14 mouse cellular contexts compared by ENCODE assay signal in genomic region chr7:113768174-113768935, GRCm38 (mm10). TPM values are rescaled to one million over a fixed set of nuclear protein-coding genes. Genes with fewer than 3 reads are reported as not detected.
A peak's percentile ranks its signal among the peaks of the same experiment; 100 is the strongest.
DNase-seq lines count a peak whose midpoint lies in the region; ATAC-seq and TF ChIP-seq lines count a peak whose summit lies in the region.
"Had no signal": no experiment of that assay in that cellular context is flagged by ENCODE, and none has a peak within 500 bp of the region (broad histone marks: within the 10 kb centered on the region; RNA-seq: fewer than 3 reads in every experiment).

No protein-coding gene starts in this region.

- no peak overlapping the region for H3K9ac ChIP-seq in forebrain, embryonic 15.5 days (replicated peaks)
- no peak overlapping the region for H3K9ac ChIP-seq in midbrain, embryonic 13.5 days (replicated peaks)
- no peak overlapping the region for H3K9ac ChIP-seq in liver, postnatal 0 days (replicated peaks)
- H3K9ac ChIP-seq: kidney, embryonic 15.5 days had no signal

- no peak overlapping the region for H3K27ac ChIP-seq in forebrain, embryonic 15.5 days (replicated peaks)
- no peak overlapping the region for H3K27ac ChIP-seq in midbrain, embryonic 13.5 days
- H3K27ac ChIP-seq in liver, postnatal 0 days (ENCODE audit: low read depth) = no peak overlapping the region
- H3K27ac ChIP-seq: kidney, embryonic 15.5 days; macrophage had no signal

- H3K4me2 ChIP-seq in forebrain, embryonic 15.5 days (replicated peaks) = peak overlapping the region; percentile 98; the same call in 1 of the 2 replicates
- H3K4me2 ChIP-seq in midbrain, embryonic 13.5 days (replicated peaks) = peak overlapping the region; percentile 100
- no peak overlapping the region for H3K4me2 ChIP-seq in liver, postnatal 0 days (ENCODE audit: low read depth, low read length)

- no peak overlapping the region for H3K4me3 ChIP-seq in forebrain, embryonic 15.5 days
- H3K4me3 ChIP-seq in midbrain, embryonic 13.5 days (replicated peaks) = peak overlapping the region; percentile 60
- no peak overlapping the region for H3K4me3 ChIP-seq in liver, postnatal 0 days (ENCODE audit: low read depth, low read length)
- H3K4me3 ChIP-seq: kidney, embryonic 15.5 days had no signal

- 54% methylated on average over 6 of the region's 6 CpGs for WGBS in forebrain, embryonic 15.5 days
- WGBS in midbrain, embryonic 13.5 days = 47% methylated on average over 6 of the region's 6 CpGs
- WGBS in liver, postnatal 0 days (ENCODE audit: insufficient replicate concordance) = 65% methylated on average over 6 of the region's 6 CpGs

- peaks cover 3% of the 10 kb centered on the region; the same call in 1 of the 2 replicates for H3K9me3 ChIP-seq in forebrain, embryonic 15.5 days
- 0 out of 2 replicates have a peak, but pooled peaks cover 4% of the 10 kb centered on the region for H3K9me3 ChIP-seq in midbrain, embryonic 13.5 days
- no peaks in the 10 kb centered on the region for H3K9me3 ChIP-seq in liver, postnatal 0 days (ENCODE audit: low read length)
- H3K9me3 ChIP-seq: kidney, embryonic 15.5 days had no signal

- no peak for TF ChIP-seq CTCF in liver, postnatal 0 days (IDR thresholded peaks at IDR 0.05; ENCODE audit: low read depth)

- H3K36me3 ChIP-seq in forebrain, embryonic 15.5 days = no peaks in the 10 kb centered on the region
- H3K36me3 ChIP-seq in midbrain, embryonic 13.5 days = no peaks in the 10 kb centered on the region
- no peaks in the 10 kb centered on the region for H3K36me3 ChIP-seq in liver, postnatal 0 days (replicated peaks; ENCODE audit: insufficient read depth, low read length)
- H3K36me3 ChIP-seq: kidney, embryonic 15.5 days had no signal

- peak; percentile 21 for DNase-seq in embryo, embryonic 10.5 days (ENCODE audit: low spot score)
- DNase-seq in embryo, embryonic 11 days = no peak
- peak; percentile 22 for DNase-seq in kidney, postnatal 14 days
- no peak for DNase-seq in kidney, adult 8-10 months
- DNase-seq in liver, postnatal 0 days = no peak
- no peak for DNase-seq in adrenal gland, postnatal 4 days (ENCODE audit: low spot score in 2 of 2)
- DNase-seq: adrenal gland, adult 8-10 months; cerebellum, adult 9-10 months; left cerebral cortex, postnatal 4 days had no signal

- no peak for TF ChIP-seq EP300 in liver, postnatal 0 days (IDR thresholded peaks at IDR 0.05; ENCODE audit: low read depth)

- H3K27me3 ChIP-seq in forebrain, embryonic 15.5 days = peaks cover 32% of the 10 kb centered on the region
- H3K27me3 ChIP-seq in midbrain, embryonic 13.5 days = peaks cover 48% of the 10 kb centered on the region
- peaks cover 44% of the 10 kb centered on the region for H3K27me3 ChIP-seq in liver, postnatal 0 days (ENCODE audit: insufficient read depth, low read length)

- peaks cover 38% of the 10 kb centered on the region for H3K4me1 ChIP-seq in forebrain, embryonic 15.5 days
- peaks cover 42% of the 10 kb centered on the region for H3K4me1 ChIP-seq in midbrain, embryonic 13.5 days (replicated peaks)
- no peaks in the 10 kb centered on the region; the same call in 1 of the 2 replicates for H3K4me1 ChIP-seq in liver, postnatal 0 days (ENCODE audit: insufficient read depth)

- ATAC-seq in forebrain, embryonic 15.5 days (replicated peaks) = no peak
- no peak for ATAC-seq in midbrain, embryonic 13.5 days
- ATAC-seq in liver, postnatal 0 days = no peak

RNA-seq across cellular contexts. Expression of gene Spon1, which starts 2.6 kb away (rescaled TPM):
- 10.7 and 16.3 TPM in 2 replicates for polyA plus RNA-seq in forebrain, embryonic 15.5 days (2015; fragmentation: Nextera tagmentation; extraction: Ambion mirVana)
- 33.5 and 62.4 TPM in 2 replicates for polyA plus RNA-seq in midbrain, embryonic 13.5 days (2015; fragmentation: Nextera tagmentation; extraction: Ambion mirVana)
- polyA plus RNA-seq in liver, postnatal 0 days (2015; fragmentation: Nextera tagmentation; extraction: Ambion mirVana) = 0.26 and 0.35 TPM in 2 replicates
- total RNA-seq in adrenal gland, postnatal 4 days (2021) = 10 to 100 TPM; 14.9 to 16.3 TPM
- total RNA-seq: MEL had no signal
- polyA plus RNA-seq: macrophage had no signal

Comparison
In these comparisons a context has a peak if more than half of its experiments do, and no peak if none do; other contexts are left out.
1. DNase-seq: peak in embryo, embryonic 10.5 days (single experiment) and kidney, postnatal 14 days (single experiment); none in embryo, embryonic 11 days (single experiment), kidney, adult 8-10 months (0 of 2), liver, postnatal 0 days (single experiment) and adrenal gland, postnatal 4 days (0 of 2).